Mouse (Mus musculus) layer of hippocampus, adult 8-10 months (tissue): Measurements from ENCODE around the gene Col27a1. TPM values are rescaled to one million over a fixed set of nuclear protein-coding genes. Genes with fewer than 3 reads are reported as not detected.

Experiments used
- DNase-seq, 2 experiments: peaks; one replicate each; pipeline ENCODE4 v3.0.0; 2022; ENCODE audit warnings: low spot score in 2 of 2
- total RNA-seq, 4 experiments: library from RNA; stranded (reverse); gene quantifications; 2 replicates each; pipeline ENCODE4 v1.2.4; 2022

The Col27a1 gene
- total RNA-seq, 4 experiments from 2014 or later = 4.1 to 10.9 (median 7.8) TPM

- DNase-seq = no peak
Observed at GRCm38 (mm10) chr4:63225373-63225772, 11.6 kb downstream of the Col27a1 start.

- no peak for DNase-seq
Observed at GRCm38 (mm10) chr4:63226164-63226882, 12.5 kb downstream of the Col27a1 start.

- no peak for DNase-seq
Observed at GRCm38 (mm10) chr4:63226883-63227235, 13.1 kb downstream of the Col27a1 start.

GRCm38 (mm10) chr4:63228943-63229342 lies 15.1 kb downstream of the Col27a1 start:
- peak; percentile 69 to 70 for DNase-seq

- DNase-seq = no peak
Observed at GRCm38 (mm10) chr4:63229991-63230581, 16.3 kb downstream of the Col27a1 start.

DNA sequence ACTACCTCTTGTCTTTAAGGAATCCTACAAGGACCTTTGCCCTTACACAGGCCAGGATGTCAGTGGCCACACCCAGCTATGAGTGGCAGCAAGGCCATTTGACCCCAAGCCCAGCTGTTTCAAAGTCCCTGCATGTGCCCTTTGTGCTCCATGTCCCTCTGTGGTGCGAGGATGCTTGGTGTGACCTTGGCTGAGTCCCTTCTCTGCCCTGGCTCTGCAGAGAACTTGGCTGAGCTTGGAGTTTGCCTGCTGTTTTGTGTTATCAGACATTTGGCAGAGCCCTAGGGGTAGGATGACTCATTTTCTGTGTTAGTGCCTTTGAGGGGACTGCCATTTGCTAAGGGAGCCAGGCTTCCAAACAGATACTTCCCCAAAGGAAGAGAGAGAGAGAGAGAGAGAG lies 17.3 kb downstream of the Col27a1 start:
- no peak for DNase-seq

GRCm38 (mm10) chr4:63232542-63233020 lies 18.8 kb downstream of the Col27a1 start:
- no peak for DNase-seq

DNA sequence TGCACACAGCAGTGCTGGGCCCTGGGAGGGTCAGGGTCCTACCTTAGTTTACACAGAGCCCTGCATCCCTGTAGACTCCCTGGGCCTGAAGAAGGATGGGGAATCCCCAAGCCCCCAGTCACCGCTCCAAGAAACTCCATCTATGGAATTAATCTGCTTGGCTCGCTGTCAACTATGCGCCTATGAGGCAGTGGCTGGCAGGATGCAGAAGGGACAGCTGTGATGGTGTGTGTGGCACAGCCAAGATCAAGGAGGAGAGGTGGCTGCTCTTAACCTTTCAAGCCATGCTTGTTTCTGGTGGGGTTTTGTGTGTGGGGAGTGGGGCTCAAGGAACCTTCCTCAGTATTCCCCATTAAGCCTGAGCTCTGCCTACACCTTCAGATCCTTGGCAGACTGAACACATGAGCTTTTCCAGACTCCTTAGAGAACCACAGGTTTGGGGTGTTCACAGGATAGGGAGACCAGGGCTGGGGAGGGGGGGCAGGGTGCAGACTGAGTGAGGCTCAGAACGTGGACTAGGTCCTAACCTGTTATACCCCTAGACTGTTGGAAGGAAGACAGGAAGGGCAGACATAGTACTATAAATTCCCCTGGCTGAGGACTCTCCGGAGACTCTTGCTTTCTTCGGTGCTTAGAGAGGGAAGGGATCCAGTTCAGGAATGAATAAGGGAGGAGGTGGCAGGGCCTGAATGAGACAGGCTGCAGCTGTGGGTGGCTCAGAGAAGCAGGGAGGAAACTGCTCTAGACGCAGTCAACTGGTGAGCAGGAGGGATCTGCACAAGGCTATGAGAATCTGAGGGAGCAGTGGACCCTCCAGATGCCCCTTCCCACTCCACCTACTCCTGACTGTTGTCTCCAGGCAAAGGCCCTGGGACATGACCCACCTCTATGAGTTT lies 20.0 kb downstream of the Col27a1 start:
- DNase-seq = no peak

- DNase-seq = no peak
Observed at GRCm38 (mm10) chr4:63234852-63235251, 21.0 kb downstream of the Col27a1 start.

GRCm38 (mm10) chr4:63236235-63236634 lies 22.4 kb downstream of the Col27a1 start:
- no peak for DNase-seq

DNA sequence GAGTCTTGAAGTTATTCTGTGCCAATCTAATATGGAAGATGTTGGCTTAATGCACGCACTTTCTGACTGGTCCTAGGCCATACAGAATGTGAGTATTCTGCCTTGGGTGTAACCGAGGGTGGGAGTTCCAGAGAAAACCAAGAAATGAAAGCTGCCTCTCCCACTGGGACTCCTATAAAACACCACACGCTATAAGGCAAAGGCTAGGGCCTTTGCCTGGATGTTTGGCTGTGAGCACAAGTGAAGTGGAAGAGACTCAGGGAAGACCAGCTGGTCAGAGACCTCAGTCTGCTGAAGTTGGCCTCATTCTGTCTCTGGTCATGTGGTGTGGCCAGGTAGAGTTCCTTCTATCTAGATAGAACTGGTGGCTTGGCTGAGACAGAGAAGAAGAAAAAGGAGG lies 23.4 kb downstream of the Col27a1 start:
- no peak for DNase-seq

GRCm38 (mm10) chr4:63238141-63238540 lies 24.3 kb downstream of the Col27a1 start:
- no peak for DNase-seq

DNA sequence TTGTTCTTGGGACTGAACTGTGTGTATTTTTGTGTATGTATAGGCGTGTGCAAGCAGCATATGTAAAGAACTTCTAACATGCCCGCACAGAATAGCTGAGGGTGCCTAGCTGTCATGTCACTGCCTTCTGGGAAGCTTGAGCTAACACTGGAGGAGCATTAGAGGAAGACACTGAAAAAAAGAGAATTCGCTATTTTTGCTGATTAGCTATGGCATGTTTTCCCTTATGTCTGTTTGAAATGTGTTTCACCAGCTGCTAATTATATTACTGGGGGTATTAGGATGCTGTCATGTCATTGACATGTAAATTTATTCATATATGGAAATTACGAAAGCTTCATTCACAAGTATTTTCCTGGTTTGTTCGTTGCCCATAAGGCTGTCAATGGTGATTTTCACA lies 24.9 kb downstream of the Col27a1 start:
- DNase-seq = no peak

GRCm38 (mm10) chr4:63241031-63241430 lies 27.2 kb downstream of the Col27a1 start:
- DNase-seq = no peak

DNA sequence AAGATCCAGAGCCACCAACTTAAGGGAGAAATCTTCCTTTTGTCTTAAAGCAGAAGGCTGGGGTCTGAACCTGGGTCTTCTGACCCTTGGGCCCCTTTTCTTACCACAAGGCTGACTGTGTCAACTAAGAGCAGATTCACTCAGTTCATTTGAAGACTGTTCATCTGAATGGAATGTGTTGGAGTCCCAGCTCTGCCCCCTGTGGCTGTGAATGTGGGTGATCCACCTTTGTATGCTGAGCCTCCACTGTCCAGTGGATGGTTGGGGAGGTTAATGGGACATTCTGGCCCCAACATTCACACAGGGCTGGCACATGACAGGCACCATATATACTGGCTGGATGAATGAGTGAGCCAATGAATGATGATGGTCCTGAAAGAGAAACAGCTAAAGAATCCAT lies 34.2 kb downstream of the Col27a1 start:
- no peak for DNase-seq

DNA sequence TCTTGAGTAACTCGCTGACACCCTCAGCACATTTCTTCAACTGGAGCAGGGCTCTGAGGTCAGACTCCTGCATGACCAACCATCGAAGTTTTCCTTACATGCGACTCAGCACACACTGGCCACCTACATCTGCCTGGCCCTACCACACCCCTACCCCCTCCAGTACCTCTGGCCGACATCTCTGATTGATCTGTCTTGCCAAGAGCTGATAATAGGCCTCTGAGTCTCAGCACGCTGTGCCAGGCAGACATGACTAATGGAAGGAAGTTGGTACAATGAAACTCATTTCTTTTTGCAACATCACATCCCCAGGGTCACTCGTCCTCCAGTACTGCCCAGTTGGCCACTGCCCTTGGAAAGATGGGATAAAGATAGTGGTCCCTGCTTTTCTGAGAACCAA lies 35.1 kb downstream of the Col27a1 start:
- no peak for DNase-seq

DNA sequence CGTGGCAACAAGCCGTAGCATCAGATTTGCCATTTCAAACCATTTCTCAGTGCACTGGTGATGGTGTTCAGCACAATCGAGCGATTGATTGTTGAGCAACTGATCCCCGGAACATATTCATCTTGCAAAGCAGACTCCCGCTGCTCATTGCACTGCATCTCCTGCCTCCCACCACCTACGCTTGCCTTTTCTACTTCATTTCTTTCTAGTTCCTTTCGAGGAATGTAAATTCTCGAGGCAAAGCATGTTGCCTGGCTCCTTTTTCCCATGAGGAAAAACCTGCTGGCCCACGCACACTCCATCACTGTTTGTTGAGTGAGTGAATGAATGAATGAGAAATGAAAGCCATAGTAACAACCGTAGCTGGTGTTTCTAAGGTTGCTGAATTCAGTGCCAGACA lies 38.0 kb downstream of the Col27a1 start:
- peak in 1 of 2 experiments; percentile 16 for DNase-seq

GRCm38 (mm10) chr4:63253716-63254115 lies 39.9 kb downstream of the Col27a1 start:
- peak; percentile 40 to 43 for DNase-seq

DNA sequence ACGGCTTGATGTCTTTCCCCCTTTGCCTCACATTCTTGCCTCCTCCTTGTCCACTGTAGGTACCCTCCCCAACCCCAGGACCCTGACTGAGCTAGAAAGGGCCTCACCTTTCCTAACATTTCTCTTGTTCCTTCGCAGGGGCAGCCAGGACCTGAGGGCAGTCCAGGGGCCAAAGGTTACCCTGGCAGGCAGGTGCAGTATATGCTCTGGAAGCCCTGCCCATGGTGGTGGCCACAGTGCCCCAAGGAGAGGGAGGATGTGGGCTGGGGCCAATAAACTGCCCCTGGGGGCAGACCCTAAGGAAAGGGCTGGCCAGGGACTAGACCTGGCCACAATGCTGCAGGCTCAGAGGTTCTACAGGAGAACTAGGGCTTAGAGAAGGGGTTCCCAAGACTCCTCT lies 40.3 kb downstream of the Col27a1 start:
- no peak for DNase-seq

GRCm38 (mm10) chr4:63256371-63256770 lies 42.6 kb downstream of the Col27a1 start:
- DNase-seq = no peak

- no peak for DNase-seq
Observed at GRCm38 (mm10) chr4:63257346-63257745, 43.5 kb downstream of the Col27a1 start.

- no peak for DNase-seq
Observed at GRCm38 (mm10) chr4:63258096-63258495, 44.3 kb downstream of the Col27a1 start.
